Mouse (Mus musculus) v-Abl transformed pro-B cells (cell line): ENCODE data around the gene Myo1e.
"Not testable (repeated sequence)": the region's sequence is repeated elsewhere in the genome, so short reads cannot be mapped to it uniquely, and the experiment has no call there.

Experiments
- in situ Hi-C, 2 experiments: fragments of 400-800 bp; cut with MboI; formaldehyde crosslinking; loops; one replicate each; pipeline ENCODE4 v1.15.1; 2025; ENCODE audit not compliant: unreplicated experiment in 2 of 2

Gene Myo1e

DNA sequence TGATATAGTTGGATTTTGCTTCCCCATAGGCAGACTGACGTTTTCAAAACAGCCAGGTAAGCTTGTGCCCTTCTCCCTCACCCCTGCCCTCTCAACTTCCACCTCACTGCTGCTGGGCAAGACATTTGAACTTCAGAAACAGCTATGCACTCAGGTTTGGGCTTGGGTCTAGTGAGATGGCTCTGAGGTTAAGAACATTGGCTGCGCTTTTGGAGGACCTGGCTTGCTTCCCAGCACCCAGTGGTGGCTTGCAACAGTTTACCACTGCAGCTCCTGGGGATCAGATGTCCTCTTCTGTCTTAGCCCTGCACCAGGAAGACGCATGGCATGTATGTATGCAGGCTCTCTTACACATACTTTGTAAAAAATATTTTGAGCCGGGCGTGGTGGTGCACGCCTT, 40.9 kb downstream of the Myo1e start:
- in situ Hi-C loops, result no loop called here

DNA sequence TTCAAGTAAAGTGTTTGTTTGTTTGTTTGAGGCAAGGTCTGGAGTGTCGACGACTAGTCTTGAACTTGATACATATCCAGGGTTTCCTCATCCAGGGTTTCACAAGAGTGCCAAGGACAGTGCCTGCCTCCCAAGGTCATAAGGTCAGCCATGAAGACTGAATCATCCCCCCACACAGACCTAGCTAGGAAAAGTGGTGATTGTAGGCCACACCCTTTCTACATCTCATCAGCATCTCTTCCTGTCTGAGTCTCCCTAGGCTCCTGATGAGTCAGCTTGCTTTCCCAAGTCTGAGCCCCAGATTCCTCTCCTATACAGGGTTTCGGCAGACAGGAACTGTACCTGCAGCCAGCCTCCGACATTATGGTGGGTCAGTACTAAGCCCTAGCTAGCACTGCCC, 41.7 kb downstream of the Myo1e start:
- in situ Hi-C loops, result no loop called here

DNA sequence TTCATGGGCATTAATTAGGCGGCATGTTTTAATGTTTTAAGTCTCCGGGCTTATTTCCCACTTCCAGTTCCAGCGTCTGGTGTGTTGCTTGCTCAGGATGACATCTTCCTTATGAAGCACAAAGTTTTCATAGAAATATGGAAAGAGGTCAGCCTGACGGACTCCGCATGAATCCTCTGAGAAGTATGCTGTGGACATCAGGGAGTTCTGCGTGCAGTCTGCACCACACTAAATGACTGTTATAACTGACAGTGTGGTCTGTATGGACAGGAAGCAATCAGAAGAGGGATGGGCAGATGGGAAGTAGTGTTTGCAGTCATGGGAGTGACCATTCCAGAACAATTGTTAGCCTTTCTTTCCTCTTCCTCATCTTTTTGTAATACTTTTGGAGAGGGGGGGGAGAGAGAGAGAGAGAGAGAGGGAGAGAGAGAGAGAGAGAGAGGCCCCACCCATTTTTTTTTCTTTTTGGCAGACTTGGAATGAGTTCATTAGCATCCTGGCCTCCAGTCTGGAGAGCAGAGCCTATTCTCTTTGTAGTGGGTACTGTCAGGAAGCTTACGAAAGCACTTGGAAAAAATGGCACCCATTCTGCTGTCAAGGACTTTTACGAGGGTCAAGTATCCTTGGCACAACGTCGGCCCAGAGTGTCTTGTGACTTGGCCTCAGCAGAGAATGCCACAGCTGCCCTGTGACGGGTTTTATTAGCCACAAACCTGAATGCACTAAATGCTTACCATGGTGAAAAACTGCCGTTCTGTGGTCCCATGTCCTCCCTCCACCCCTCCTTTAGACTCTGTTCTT, 42.9 kb downstream of the Myo1e start:
- in situ Hi-C loops, result no loop called here

DNA sequence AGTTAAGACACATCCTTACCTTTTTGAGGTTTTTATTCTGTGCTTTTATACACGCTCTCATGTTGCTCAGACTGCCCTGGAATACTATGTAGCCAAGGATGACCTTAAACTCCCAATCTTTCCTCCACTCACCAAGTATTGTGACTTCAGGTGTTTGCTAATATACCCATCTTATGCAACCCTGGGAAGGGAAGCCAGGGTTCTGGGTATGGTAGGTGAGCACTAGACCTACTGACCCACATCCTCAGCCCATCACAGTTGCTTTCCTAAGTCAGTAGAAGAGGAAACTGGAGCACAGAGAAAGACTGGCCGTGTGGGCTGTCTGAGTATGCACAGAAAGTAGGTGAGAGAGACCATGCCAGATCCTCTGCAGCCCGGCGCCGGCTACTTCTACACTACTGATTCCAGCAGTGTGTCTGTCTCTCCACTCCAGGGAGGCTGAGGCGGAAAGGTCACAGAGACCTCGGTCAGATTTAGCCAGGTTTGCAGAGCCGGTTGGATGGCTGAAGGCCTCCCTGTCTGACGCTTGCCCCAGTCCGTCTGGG, 44.4 kb downstream of the Myo1e start:
- in situ Hi-C loops, result no loop called here

DNA sequence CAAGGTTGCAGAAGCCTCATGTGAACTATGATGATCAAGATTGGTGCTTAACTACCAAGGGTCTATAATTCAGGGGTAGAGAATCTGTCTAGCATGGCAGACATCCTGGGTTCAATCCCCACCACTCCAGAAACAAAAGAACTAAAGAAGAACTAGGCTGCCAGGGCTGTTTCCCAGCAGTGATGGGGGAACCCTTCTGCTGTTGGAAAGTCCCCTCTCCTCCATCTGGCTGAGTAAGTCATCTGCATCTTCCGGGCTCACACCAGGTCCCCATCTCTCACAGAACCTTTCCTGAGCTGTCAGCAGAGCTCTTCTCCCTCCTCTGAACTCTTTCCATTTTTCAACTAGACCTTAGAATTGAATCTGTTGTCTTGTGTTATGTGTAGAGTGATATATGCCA, 45.9 kb downstream of the Myo1e start:
- in situ Hi-C loops, result no loop called here

DNA sequence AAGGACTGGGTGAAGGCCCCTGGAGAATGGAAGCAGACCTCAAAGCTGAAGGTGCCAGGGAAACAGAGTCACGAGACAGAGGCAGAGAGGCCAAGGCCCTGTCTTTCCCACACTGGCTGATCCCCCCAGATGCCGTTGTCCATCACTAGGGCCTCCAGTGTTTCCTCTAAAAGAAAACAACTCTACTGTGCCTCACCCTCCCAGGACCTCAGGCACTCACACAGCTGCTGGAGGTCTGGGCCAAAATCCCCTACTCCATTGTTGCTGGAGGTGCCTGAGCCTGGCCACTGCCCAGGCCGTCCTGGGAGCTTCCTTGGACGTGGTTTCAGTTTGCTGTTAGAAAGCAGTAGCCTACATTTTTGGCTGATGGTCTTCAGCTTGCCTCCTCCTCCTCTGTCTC, 47.9 kb downstream of the Myo1e start:
- in situ Hi-C loops, result no loop called here

DNA sequence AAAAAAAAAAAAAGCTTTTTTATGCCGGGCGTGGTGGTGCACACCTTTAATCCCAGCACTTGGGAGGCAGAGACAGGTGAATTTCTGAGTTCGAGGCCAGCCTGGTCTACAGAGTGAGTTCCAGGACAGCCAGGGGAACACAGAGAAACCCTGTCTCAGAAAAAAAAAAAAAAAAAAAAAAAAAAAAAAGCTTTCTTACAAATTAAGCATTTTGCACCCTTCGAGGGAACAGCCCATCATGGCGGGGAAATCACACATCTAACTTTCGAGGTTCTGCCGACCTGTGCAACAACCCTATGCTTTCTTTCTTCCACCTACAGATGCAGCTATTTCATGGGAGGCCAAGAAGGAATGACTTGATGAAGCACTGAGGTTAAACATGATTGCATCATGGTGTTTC, 48.9 kb downstream of the Myo1e start:
- in situ Hi-C loops, result not testable (repeated sequence)

DNA sequence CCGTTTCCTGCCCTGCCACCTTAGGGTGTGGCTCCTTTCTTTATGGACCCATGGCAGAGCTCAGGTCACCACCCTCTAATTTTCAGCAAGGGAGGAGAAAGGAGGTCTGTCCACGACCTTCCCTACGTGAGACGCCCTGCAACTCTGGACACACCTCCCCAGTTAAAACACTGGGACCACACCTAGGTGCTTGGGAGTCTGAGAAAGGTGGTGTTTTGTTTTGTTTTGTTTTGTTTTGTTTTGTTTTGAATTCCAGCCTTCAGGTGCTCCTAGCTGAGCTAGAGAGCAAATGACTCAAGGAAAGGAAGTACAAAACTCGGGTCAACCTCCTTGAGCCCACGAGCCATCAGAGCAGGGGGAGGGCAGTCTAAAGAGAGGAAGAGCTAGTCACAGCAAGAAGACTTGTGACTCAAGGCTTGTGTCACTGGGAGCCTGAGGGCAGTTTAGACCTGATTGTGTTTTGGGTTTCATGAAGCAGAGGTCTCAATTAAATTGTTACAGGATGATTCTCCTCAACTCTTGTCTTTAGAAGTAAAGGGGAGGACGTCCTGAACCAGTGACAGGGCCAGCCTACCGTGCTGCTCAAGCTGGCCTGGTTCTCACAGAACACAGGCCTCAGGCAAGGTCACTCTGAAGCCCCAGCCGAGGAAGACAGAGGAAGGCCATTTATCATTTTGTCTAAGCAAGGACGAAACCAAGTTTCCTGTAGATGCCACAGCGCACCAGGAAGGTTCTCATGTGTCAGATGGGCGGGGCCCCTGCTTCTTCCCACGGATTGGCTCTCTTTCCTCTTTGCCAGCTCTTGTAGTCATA, 50.3 kb downstream of the Myo1e start:
- in situ Hi-C loops, result no loop called here

DNA sequence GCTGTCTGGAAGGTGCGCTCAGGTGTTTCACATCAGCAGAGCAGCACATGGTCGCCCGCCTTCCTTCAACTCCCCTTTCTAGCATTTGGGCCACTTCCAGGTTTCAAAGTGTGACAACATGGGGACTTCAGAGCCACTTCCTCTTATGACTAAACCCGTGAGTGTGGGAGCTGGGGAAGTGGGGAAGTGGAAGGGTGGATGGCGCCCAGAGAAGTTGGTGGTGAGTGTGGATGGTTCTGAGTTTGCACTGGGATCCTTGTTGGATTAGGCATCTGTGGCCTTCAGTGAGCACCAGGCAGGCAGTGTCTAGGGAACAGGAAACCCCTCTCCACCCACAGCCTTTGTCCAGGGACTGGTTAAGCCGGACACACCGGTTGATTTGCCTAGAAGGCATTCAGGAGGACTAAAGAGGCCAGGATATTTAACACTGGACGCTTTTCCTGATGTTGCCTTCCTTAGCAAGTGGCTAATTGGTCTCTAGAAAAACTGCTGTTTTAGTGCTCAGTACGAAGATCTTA, 53.2 kb downstream of the Myo1e start:
- in situ Hi-C loops, result no loop called here

DNA sequence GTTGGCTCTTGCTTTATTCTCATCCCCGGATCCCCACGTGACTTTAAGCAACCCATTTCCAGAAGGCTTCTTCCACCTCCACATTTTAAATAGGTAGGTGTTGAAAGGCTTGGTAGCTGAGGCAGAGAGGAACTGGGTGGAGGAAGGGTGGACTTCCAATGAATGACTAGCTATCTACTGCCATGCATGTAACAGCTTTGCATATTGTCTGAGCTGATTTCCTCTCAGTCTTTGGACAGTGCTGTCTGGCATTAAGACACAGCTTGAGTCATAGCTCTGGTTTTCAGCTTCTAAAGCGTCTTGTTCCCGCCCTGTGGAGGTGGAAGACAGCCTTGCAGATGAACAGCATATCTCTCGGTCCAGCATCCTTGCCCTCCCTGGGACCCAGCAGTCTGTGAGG, 54.5 kb downstream of the Myo1e start:
- in situ Hi-C loops, result no loop called here

DNA sequence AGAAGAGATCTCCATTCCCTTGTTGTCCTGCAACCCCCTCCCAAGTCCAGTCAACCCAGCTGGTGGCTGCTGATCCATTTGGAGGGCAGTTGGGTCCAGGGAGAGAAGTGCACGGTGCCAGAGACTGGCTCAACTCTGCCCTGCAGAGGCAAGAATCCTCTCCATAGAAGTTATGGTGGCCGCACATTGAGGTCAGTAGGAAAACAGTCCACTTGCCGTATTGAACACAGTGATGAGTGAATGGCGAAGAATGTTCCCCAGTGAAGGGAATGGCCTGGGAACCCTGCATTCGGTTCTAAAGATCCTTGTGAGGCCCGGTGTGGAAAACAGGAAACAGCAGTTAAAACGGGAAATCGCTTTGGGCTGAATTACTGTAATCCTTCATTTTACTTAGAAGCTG, 56.0 kb downstream of the Myo1e start:
- in situ Hi-C loops, result no loop called here

DNA sequence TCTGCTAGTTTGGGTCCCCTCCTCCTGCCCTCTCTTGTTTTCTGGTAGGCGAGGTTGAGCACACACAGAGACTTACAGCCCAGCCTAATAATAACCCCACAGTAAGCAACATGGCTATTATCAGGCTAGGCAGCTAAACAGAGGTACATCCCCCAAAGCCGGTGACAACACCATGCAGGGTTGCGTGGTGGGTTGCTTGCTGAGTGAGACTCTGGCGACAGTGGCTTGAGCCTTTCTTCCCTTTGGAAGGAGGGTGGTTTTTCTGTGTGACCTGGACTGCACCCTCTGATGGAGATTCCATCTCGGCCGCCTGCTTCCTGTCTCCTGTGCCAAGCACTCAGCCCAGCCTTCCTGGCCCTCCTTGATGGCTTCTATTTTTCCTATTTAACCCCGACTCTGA, 56.6 kb downstream of the Myo1e start:
- in situ Hi-C loops, result no loop called here

DNA sequence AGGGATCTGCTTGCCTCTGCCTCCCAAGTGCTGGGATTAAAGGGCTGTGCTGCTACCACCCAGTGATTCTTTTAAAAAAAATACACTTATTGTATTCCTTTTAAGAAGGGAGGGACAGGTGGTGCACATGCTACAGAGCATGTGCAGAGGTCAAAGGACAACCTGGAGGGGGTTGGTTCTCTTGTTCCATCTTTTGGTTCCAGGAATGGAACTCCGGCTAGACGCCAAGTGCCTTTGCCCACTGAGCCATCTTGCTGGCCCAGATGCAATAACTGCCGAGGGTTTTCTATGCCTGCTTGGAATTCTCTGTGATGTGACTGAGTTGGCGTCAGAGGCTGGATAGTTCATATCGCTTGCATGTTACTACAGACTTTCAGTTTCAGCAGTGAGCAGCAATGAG, 58.4 kb downstream of the Myo1e start:
- in situ Hi-C loops, result no loop called here

DNA sequence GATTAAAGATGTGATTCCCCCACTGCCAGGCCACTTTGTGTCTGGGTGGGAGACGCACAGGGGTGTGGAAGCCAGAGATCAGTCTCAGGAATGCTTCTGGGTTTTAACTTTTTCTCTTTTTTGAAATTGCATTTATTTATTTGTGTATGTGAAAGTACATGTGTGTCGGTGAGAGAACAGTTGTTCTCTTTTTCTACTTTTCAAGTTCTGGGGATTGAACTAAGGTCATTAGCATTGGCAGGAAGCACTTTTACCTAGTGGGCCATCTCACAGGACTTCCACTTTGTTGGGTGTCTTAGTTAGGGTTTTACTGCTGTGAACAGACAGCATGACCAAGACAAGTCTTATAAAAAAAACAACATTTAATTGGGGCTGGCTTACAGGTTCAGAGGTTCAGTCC, 59.0 kb downstream of the Myo1e start:
- in situ Hi-C loops, result no loop called here

DNA sequence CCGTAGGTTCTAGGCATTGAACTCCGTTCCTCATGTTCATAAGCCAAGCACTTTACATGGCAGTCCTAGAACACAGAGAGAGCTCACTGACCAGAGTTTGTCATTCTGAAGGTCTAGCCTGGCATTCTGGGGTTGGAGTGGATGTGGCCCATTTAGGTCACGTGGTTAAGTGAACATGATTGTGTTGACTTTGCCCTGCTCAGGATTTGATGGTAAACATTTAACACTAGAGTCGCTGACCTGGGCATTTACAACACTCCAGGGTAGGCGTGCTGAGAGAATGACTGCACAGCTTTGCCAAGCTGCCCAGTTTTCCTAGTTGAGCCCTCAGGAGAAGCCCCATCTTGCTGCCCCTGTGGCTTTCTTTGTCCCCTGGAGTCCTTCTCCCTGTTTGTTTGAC, 60.0 kb downstream of the Myo1e start:
- in situ Hi-C loops, result no loop called here

DNA sequence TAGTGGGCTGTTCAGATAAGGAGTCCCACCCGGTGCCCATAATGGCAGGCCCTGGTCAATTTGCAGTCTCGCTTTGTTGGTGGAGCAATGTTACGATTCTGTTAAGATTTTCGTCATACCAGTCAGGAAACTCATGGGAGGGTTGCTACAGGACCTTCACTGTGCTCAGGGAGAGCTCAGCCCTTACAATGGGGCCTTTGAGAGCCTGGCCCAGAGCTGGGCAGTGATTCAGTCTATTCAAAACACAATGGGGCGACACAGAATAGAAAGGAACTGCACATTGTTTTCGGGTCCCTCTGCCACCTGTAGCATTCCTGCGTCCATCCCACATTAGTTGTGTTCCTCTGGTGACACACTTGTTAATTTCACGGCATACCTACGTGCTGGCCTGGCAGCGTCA, 62.2 kb downstream of the Myo1e start:
- in situ Hi-C loops, result no loop called here

DNA sequence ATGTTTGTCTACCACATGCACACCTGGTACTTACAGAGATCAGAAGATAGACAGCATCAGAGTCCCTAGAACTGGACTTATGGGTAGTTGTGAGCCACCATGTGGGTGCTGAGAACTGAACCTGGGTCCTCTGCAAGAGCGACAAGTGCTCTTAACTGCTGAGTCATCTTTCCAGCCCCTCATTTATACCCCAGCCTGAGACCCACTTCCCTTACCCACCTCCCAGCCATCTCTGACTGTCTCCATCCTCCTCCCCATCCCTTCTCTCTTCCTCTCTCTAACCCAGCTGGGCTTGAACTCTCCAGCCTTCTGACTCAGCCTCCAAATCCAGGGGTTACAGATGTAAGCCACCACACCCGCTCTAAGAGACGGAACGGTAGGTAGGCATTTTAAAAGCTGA, 63.3 kb downstream of the Myo1e start:
- in situ Hi-C loops, result no loop called here

DNA sequence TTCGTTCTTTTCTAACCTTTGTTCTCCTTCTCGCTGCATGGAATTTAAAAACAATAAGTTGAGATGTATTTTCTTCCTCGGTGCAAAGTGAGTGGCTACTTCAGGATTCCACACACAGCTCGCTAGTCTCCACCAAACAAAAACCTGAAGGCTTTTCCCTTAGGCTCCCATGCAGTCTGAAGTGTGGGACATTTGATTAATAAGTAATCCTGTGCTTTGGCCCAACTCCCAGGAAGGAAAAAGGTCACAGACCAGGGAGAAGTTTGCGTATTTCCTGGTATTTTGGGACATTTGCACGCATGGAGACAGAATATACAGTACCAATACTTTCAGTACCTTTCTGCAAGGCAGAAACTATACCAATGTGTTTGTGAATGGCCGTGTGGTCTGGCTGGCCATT, 64.0 kb downstream of the Myo1e start:
- in situ Hi-C loops, result no loop called here

DNA sequence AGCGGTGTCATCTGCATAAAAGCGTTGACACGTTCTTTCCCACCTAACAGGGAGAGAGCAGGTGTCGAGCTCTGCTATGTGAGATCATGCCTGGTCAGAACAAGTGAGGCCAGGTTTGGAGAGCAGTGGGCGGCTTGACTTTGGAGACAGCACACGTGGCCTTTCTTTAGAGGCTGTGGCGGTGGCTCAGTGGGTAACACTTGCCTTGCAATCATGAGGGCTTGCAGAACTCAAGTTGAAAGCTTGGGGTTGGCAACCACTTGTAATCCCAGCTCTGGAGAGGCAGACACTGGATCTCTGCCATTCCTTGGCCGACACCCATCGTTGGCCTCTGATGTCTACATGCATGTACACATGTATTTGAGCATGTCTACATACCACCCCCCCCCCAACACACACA, 64.5 kb downstream of the Myo1e start:
- in situ Hi-C loops, result no loop called here

DNA sequence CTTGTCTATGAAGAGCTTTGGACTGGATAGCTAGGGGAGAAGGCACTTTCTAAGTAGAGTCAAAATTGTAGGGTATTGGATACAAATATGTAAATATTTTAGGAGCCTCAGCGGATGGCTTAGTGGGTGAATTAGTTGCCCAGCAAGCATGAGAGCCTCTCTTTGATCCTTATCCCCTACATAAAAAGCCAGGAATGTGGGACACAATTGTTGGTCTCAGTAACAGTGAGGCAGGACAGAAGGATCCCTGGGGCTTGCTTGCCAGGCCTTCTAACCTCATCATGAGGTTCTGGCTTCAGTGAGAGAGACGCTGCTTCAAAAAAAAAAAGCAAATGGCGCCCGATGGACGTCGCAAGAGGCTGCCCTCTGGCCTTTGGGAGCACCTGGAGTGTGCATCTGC, 66.9 kb downstream of the Myo1e start:
- in situ Hi-C loops, result no loop called here

DNA sequence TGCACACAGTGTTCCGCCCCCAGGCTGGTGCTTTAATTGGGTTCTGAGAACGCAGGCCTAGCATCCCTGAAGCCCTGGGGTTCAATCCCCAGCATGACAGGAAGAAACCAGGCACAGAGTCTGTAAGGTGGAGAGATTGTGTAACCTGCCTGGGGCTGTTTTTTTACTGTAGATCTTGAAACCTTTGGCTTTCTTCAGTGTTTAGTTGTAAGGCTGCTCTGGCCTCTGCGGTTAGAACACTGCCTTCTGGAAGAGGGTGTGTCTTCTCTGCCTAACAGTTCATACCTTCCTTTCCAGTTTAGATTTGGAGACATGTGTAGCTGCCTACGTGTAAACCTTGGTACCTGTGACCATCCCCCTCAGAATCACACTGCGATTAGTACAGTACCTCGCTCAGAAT, 67.3 kb downstream of the Myo1e start:
- in situ Hi-C loops, result no loop called here
